Mouse (Mus musculus) midbrain, postnatal 0 days (tissue): ENCODE data around the gene Med4. TPM values are rescaled to one million over a fixed set of nuclear protein-coding genes. Genes with fewer than 3 reads are reported as not detected.

Experiments used
- ATAC-seq: fragments of 200-750 bp; cut with Nextera tagmentation; 2 replicates; pipeline ENCODE4 v1.8.0; 2017; ENCODE audit warnings: moderate number of reproducible peaks, mild to moderate bottlenecking, moderate TSS enrichment, moderate library complexity; ENCODE audit not compliant: low FRiP score
- DNase-seq: peaks from one replicate; pipeline ENCODE4 v3.0.0-alpha.2; 2015; ENCODE audit warnings: low spot score
- H3K27ac ChIP-seq: fragments of 300-500 bp; sonication (generic); 2 replicates; pipeline ENCODE4 v1.5.1; 2014; ENCODE audit warnings: low read depth, mild to moderate bottlenecking, low read length, mixed read lengths
- H3K27me3 ChIP-seq: fragments of 300-500 bp; sonication (generic); 2 replicates; pipeline ENCODE4 v1.6.1; 2014; ENCODE audit warnings: low read length, control low read depth, mixed read lengths; ENCODE audit not compliant: insufficient read depth
- H3K36me3 ChIP-seq: fragments of 300-500 bp; sonication (generic); 2 replicates; pipeline ENCODE4 v1.6.1; 2014; ENCODE audit warnings: low read length, control low read depth, mixed read lengths; ENCODE audit not compliant: insufficient read depth
- H3K4me1 ChIP-seq: fragments of 300-500 bp; sonication (generic); 2 replicates; pipeline ENCODE4 v1.6.1; 2014; ENCODE audit warnings: mild to moderate bottlenecking, control low read depth, antibody characterized with exemption, low read length, mixed read lengths; ENCODE audit not compliant: insufficient read depth
- H3K4me2 ChIP-seq: fragments of 300-500 bp; sonication (generic); 2 replicates; pipeline ENCODE4 v1.6.1; 2014; ENCODE audit warnings: low read depth, mild to moderate bottlenecking, low read length, mixed read lengths; ENCODE audit not compliant: poor library complexity, severe bottlenecking
- H3K4me3 ChIP-seq: fragments of 300-500 bp; sonication (generic); 2 replicates; pipeline ENCODE4 v1.5.1; 2014; ENCODE audit warnings: low read depth, mild to moderate bottlenecking, low read length, moderate library complexity
- H3K9ac ChIP-seq: fragments of 300-500 bp; sonication (generic); replicated peaks from 2 replicates; pipeline ENCODE4 v1.6.1; 2014; ENCODE audit warnings: mild to moderate bottlenecking, low read length, moderate library complexity, mixed read lengths; ENCODE audit not compliant: poor library complexity, severe bottlenecking
- H3K9me3 ChIP-seq: fragments of 300-500 bp; sonication (generic); 2 replicates; pipeline ENCODE4 v1.6.1; 2016; ENCODE audit warnings: low read length, control low read depth
- CTCF ChIP-seq: IDR thresholded peaks from 2 replicates; pipeline ENCODE4 v1.5.1; 2016; ENCODE audit warnings: antibody characterized with exemption, mild to moderate bottlenecking
- WGBS: fragments of 180-500 bp; shearing (Covaris S2); extraction: QIAGEN DNeasy Blood & Tissue Kit; methylation state at CpG from one replicate; pipeline ENCODE4 v1.1.7; 2014; 5-methylcytosine and 5-hydroxymethylcytosine counted together
- polyA plus RNA-seq: library from polyadenylated mRNA; unstranded; fragments of >200 nt; fragmentation: Nextera tagmentation; extraction: Ambion mirVana; gene quantifications from 2 replicates; pipeline ENCODE4 v1.2.1, GENCODE M21; 2015
- total RNA-seq: library from RNA; depleted of rRNA; stranded (reverse); fragments of >200 nt; gene quantifications from 2 replicates; pipeline ENCODE4 v1.2.3, GENCODE M21; 2014; rRNA removed

Gene Med4
- total RNA-seq (25.2 and 25.6 TPM in 2 replicates), polyA plus RNA-seq (80.6 and 81.7 TPM in 2 replicates)

DNA sequence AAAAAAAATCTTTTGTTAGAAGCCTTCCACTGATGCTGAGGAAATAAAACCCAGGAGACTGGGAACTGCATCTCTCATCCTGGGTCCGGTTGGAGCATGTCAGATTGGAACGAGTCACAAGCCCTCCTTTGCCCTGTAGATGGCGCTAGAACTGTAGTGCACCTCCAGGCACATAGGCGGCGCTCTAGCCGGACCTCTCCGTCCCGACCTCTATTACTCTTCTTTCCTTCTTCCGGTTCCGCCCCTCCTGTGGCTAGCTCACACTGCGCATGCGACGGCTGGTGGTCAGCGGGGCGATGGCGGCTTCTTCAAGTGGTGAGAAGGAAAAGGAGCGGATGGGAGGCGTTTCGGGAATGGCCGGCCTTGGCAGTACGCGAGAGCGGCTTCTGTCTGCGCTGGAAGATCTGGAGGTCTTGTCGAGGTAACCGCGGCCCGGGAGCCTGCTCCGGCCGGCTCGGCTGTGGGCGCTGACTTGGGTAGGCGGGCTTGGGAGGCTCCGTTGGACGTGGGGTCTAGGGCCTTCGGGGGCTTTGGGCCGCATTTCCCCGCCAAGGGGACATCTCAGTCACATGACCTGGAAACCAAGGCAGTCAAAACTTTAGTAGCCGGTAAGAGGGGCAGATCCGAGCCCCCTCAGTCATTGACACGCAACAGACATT, at the start of gene Med4:
TSS of gene Med4 (plus strand) at position 261 of the 659 bp plus-strand sequence.
- Histone ChIP-seq H3K4me1 (peaks cover 7% of the 10 kb centered on the region; the same call in 1 of the 2 replicates), H3K36me3 (no peaks in the 10 kb centered on the region; the same call in 1 of the 2 replicates), H3K4me3 (peak within 1 kb of the TSS; percentile 92), H3K9me3 (no peaks in the 10 kb centered on the region), H3K27me3 (no peaks in the 10 kb centered on the region), H3K27ac (no peak within 1 kb of the TSS), H3K9ac (peak within 1 kb of the TSS; percentile 80), H3K4me2 (peak within 1 kb of the TSS; percentile 90)
- peak; percentile 100 for TF ChIP-seq CTCF
- peak; percentile 96 for DNase-seq
- peak; percentile 95 for ATAC-seq
- WGBS: under 1% methylated on average over 41 of the region's 41 CpGs

DNA sequence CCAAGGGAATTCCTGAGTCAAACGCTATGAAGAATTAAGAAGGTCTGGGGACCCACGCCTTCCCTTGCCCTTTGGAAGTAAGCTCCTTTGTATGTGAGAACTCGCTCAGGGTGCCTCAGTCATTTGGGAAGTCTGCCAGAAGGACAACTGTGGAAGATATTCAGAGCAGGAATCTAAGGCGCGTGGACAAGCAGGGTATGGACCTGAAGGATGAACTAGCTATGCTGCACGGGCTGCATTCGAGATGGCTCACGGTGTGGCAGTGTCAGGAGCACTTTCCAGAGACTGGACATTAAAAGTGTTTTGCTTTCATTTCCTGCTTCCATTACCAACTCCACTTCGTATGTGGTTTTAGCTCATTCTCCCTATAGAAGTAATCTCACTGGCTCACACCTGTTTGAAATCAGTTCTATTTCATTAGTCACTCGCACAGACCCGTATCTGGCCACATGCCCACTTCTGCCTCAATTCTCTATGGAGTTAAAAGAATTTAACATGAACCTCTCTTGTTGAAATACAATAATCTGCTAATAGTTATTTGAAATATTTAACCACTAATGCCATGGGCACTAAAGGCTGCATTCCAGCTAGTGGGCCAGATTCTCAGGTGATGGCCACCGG, 49.2 kb upstream of the Med4 start:
- Histone ChIP-seq H3K27me3 (no peaks in the 10 kb centered on the region), H3K9me3 (no peaks in the 10 kb centered on the region), H3K9ac (no peak overlapping the region), H3K36me3 (no peaks in the 10 kb centered on the region), H3K4me3 (no peak overlapping the region), H3K27ac (no peak overlapping the region), H3K4me1 (no peaks in the 10 kb centered on the region), H3K4me2 (no peak overlapping the region)
- no peak for TF ChIP-seq CTCF
- ATAC-seq (no peak), DNase-seq (no peak)
- 74% methylated on average over 12 of the region's 12 CpGs for WGBS

DNA sequence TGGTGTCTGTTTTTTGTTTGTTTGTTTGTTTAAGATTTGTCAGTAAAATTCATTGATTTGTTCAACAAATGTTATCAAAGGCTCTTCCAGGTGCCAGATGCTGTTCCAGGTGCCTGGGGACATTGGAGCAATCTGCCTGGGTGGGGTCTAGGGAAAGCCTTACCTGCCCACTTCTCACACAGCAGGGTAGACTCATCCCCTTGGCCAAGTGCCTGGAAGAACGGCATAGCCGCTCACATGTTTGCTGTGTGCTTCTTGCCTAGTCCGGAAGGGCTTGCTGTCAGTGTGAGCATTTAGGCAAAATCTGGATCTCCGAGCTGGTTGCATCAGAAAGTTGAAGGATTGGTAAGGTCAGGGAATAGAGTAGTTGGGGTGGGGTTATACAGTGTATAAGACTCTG, 47.6 kb upstream of the Med4 start:
- Histone ChIP-seq H3K27ac (no peak overlapping the region), H3K27me3 (no peaks in the 10 kb centered on the region), H3K4me2 (no peak overlapping the region), H3K36me3 (no peaks in the 10 kb centered on the region), H3K9me3 (no peaks in the 10 kb centered on the region), H3K4me1 (no peaks in the 10 kb centered on the region), H3K9ac (no peak overlapping the region), H3K4me3 (no peak overlapping the region)
- no peak for DNase-seq
- TF ChIP-seq CTCF: no peak
- WGBS: 86% methylated on average over 4 of the region's 4 CpGs
- ATAC-seq: no peak

DNA sequence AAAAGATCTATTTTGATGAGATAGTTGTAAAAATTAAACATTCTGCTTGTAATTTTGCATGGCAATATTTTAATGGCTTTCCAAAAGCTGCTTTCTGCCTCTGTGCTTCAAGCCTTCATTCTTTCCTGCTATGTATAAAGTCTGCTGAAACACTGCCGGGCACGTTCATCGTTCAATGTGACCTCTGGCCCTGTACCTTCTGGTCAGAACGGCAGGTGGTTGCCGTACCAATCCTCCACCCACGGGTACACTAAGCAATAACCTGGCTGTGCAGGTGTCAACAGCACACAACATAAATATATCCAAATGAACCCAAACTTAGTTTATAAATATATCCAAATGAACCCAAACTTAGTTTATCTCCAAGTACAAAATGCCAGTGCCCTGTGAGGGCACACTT, 42.1 kb upstream of the Med4 start:
- H3K4me3 ChIP-seq: no peak overlapping the region
- no peak for TF ChIP-seq CTCF

DNA sequence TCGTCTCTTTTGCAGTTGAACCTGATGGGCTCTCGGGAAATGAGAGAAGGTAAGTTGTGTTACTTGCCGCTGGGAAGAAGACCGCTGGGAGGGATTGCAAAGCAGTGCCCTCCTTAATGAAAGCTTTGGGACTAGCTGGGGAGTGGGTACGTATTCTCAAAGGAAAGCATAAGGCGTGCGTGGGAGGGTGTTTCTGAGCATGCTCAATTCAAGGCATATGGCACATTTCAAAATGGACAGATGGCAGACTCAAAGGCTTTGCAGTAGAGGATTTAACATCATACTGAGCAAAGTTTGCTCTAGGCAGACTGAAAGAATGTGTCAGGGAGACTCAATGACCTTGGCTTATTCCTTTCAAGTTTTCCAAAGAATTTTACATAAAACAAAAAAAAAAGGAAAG, 40.3 kb upstream of the Med4 start:
- no peaks in the 10 kb centered on the region for H3K4me1 ChIP-seq
- H3K27me3 ChIP-seq: no peaks in the 10 kb centered on the region
- WGBS: 67% methylated on average over 7 of the region's 7 CpGs
- no peak overlapping the region for H3K4me3 ChIP-seq
- no peak for ATAC-seq
- no peaks in the 10 kb centered on the region for H3K9me3 ChIP-seq
- no peak overlapping the region for H3K4me2 ChIP-seq
- no peak overlapping the region for H3K9ac ChIP-seq
- peak; percentile 55 for DNase-seq
- H3K36me3 ChIP-seq: no peaks in the 10 kb centered on the region
- TF ChIP-seq CTCF: no peak
- H3K27ac ChIP-seq: no peak overlapping the region

More for the DNA sequence above, 42.1 kb upstream of the Med4 start:
- no peak overlapping the region for H3K27ac ChIP-seq
- H3K4me1 ChIP-seq: no peaks in the 10 kb centered on the region
- H3K4me2 ChIP-seq: no peak overlapping the region
- ATAC-seq (no peak), DNase-seq (no peak)
- WGBS: 82% methylated on average over 6 of the region's 6 CpGs
- H3K9me3 ChIP-seq: no peaks in the 10 kb centered on the region
- H3K27me3 ChIP-seq: no peaks in the 10 kb centered on the region
- no peaks in the 10 kb centered on the region for H3K36me3 ChIP-seq
- H3K9ac ChIP-seq: no peak overlapping the region

DNA sequence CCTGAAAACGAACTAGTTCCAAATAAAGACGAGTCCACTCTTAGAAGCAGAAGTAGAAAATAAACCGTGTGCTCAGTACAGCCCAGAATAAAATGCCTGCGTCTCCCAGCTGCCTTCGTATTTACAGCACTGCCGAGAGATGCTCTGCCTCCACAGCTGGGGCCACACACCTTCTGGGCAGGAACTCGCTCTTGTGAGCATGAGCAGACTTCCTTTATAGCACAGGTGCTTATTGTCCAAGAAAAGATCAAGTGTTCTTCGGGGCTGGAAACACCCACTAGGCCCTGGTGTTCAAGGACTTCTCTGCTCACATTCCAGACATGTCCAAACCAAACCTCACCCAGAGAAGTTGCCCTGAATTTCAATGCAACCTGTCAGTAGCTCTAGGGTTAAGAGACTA, 39.2 kb upstream of the Med4 start:
- Histone ChIP-seq H3K9me3 (no peaks in the 10 kb centered on the region), H3K36me3 (no peaks in the 10 kb centered on the region), H3K4me2 (no peak overlapping the region), H3K27me3 (no peaks in the 10 kb centered on the region), H3K9ac (no peak overlapping the region), H3K4me3 (no peak overlapping the region), H3K4me1 (no peaks in the 10 kb centered on the region), H3K27ac (no peak overlapping the region)
- DNase-seq: no peak
- 79% methylated on average over 8 of the region's 8 CpGs for WGBS
- TF ChIP-seq CTCF: no peak
- ATAC-seq: no peak
